Mouse (Mus musculus) erythroblast, adult 5-6 weeks (primary cell): ENCODE data around the gene Cep170b. TPM values are rescaled to one million over a fixed set of nuclear protein-coding genes. Genes with fewer than 3 reads are reported as not detected.

ENCODE experiments used
- ATAC-seq: replicated peaks from 2 replicates; pipeline ENCODE4 v1.8.0; 2016; ENCODE audit warnings: moderate number of reproducible peaks, mild to moderate bottlenecking, moderate TSS enrichment, inconsistent platforms; ENCODE audit not compliant: poor library complexity, low FRiP score, severe bottlenecking
- total RNA-seq, 2 experiments: library from RNA; stranded (forward) in 1 of 2; stranded (reverse) in 1 of 2; fragments of 150-400 nt in 1 of 2; fragments of 200-764, 138-1000 nt in 1 of 2; gene quantifications; 2 replicates each; pipeline versions ENCODE4 v1.2.3 to v1.2.4; 2015 to 2017; ENCODE audit warnings: low replicate concordance in 2 of 2

The Cep170b gene
- total RNA-seq, 2 experiments from 2014 or later: 0.51 TPM; not detected in 1

DNA sequence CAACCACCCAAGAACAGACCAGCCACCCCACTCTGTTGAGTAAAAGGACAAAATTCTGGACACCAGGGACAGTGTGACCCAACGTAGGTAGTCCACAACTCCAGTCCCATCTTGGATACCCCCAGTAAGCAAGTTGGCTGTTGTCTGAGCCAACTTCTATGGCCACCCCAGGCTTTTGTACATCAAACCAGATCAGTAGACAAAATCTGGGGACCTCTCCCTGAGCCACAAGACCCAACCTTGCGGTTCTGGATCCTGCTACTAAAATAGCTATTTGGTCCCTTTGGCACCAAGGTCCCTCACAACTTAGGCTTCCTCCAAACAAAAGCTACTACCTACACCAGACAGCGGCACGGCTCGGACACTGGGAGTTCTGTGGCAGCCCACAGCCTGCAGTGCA lies 74.7 kb downstream of the Cep170b start:
- no peak for ATAC-seq

DNA sequence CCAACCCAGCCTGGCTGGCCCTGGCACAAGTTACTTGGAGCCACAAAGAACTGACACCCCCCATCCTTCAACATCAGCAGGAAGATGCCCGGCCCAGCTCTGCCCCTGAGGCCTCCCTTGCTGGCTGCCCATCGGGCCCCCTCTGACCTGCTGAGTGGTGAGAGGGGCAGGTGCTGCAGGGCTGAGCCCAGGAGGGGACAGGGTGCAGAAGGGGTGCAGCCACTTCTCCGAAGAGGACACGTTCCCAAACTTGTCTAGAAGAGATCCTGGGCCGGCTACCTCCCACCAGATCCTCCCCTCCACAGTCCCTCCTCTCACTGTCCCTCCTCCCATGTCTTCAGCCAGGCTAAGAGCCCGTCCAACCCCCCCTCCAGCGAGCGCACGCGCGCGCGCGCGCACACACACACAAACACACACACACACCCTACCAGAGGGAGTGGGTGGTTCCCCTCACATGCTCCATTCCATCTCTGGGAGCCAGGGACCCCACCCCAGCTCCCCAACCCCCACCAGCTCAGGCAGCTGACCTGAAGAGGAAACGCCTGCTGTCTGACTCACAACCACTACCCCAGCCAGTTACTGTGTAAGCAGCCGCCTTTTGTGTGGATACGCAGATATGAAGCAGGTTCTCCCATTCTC lies 75.3 kb downstream of the Cep170b start:
- ATAC-seq: no peak

Other genes starting within 250 kb of the Cep170b start
- not detected in 2 replicates for gene A530016L24Rik, start 231.0 kb upstream of the Cep170b start, total RNA-seq (2015; ENCODE audit: low replicate concordance)
- not detected in 2 replicates for gene A530016L24Rik, start 231.0 kb upstream of the Cep170b start, total RNA-seq (2017; ENCODE audit: low replicate concordance)
- gene Tmem179, start 203.7 kb upstream of the Cep170b start, total RNA-seq (2015; ENCODE audit: low replicate concordance): not detected in 2 replicates
- gene Tmem179, start 203.7 kb upstream of the Cep170b start, total RNA-seq (2017; ENCODE audit: low replicate concordance): not detected in 2 replicates
- gene Inf2, start 131.7 kb upstream of the Cep170b start, total RNA-seq (2015; ENCODE audit: low replicate concordance): 3.1 and 4.6 TPM in 2 replicates
- 0.94 and 3.5 TPM in 2 replicates for gene Inf2, start 131.7 kb upstream of the Cep170b start, total RNA-seq (2017; ENCODE audit: low replicate concordance)
- 20.5 and 32.3 TPM in 2 replicates for gene Adssl1, start 100.4 kb upstream of the Cep170b start, total RNA-seq (2015; ENCODE audit: low replicate concordance)
- gene Adssl1, start 100.4 kb upstream of the Cep170b start, total RNA-seq (2017; ENCODE audit: low replicate concordance): 23.8 and 24.4 TPM in 2 replicates
- 45.0 and 45.4 TPM in 2 replicates for gene Siva1, start 75.8 kb upstream of the Cep170b start, total RNA-seq (2015; ENCODE audit: low replicate concordance)
- gene Siva1, start 75.8 kb upstream of the Cep170b start, total RNA-seq (2017; ENCODE audit: low replicate concordance): 65.9 and 114 TPM in 2 replicates
- 20.9 and 30.7 TPM in 2 replicates for gene Akt1, start 45.6 kb upstream of the Cep170b start, total RNA-seq (2015; ENCODE audit: low replicate concordance)
- gene Akt1, start 45.6 kb upstream of the Cep170b start, total RNA-seq (2017; ENCODE audit: low replicate concordance): 25.1 and 26.3 TPM in 2 replicates
- 2.3 TPM in 1 of 2 replicates, not detected in the other for gene Zbtb42, start 41.6 kb upstream of the Cep170b start, total RNA-seq (2015; ENCODE audit: low replicate concordance)
- 0.42 and 1.2 TPM in 2 replicates for gene Zbtb42, start 41.6 kb upstream of the Cep170b start, total RNA-seq (2017; ENCODE audit: low replicate concordance)
- gene Pld4, start 40.2 kb downstream of the Cep170b start, total RNA-seq (2015; ENCODE audit: low replicate concordance): 31.9 and 42.8 TPM in 2 replicates
- gene Pld4, start 40.2 kb downstream of the Cep170b start, total RNA-seq (2017; ENCODE audit: low replicate concordance): 14.6 and 26.6 TPM in 2 replicates
- gene Ahnak2, start 82.2 kb downstream of the Cep170b start, total RNA-seq (2015; ENCODE audit: low replicate concordance): not detected in 2 replicates
- gene Ahnak2, start 82.2 kb downstream of the Cep170b start, total RNA-seq (2017; ENCODE audit: low replicate concordance): 0.09 TPM in 1 of 2 replicates, not detected in the other
- gene Clba1, start 88.5 kb downstream of the Cep170b start, total RNA-seq (2015; ENCODE audit: low replicate concordance): not detected in 2 replicates
- gene Clba1, start 88.5 kb downstream of the Cep170b start, total RNA-seq (2017; ENCODE audit: low replicate concordance): 0.42 TPM in 1 of 2 replicates, not detected in the other
- gene Cdca4, start 109.0 kb downstream of the Cep170b start, total RNA-seq (2015; ENCODE audit: low replicate concordance): 28.8 and 35.5 TPM in 2 replicates
- 22.1 and 29.7 TPM in 2 replicates for gene Cdca4, start 109.0 kb downstream of the Cep170b start, total RNA-seq (2017; ENCODE audit: low replicate concordance)
- gene Gpr132, start 147.8 kb downstream of the Cep170b start, total RNA-seq (2015; ENCODE audit: low replicate concordance): 1.9 and 2.3 TPM in 2 replicates
- gene Gpr132, start 147.8 kb downstream of the Cep170b start, total RNA-seq (2017; ENCODE audit: low replicate concordance): 1.1 and 2.1 TPM in 2 replicates
- gene Jag2, start 209.3 kb downstream of the Cep170b start, total RNA-seq (2015; ENCODE audit: low replicate concordance): not detected in 2 replicates
- not detected in 2 replicates for gene Jag2, start 209.3 kb downstream of the Cep170b start, total RNA-seq (2017; ENCODE audit: low replicate concordance)
- 2.7 TPM in 1 of 2 replicates, not detected in the other for gene Nudt14, start 221.7 kb downstream of the Cep170b start, total RNA-seq (2015; ENCODE audit: low replicate concordance)
- gene Nudt14, start 221.7 kb downstream of the Cep170b start, total RNA-seq (2017; ENCODE audit: low replicate concordance): 1.1 TPM in 1 of 2 replicates, not detected in the other